Mouse (Mus musculus) testis, adult 2 months (tissue): ENCODE measurements at regions not wholly inside any gene's neighbourhood (a gene's known extent, or its start where the extent isn't known, plus 50 kb on each side); places are given as distances from the start of the nearest gene placed in this dataset.

ENCODE experiments used
- CTCF ChIP-seq: fragments of 200-500 bp; IDR thresholded peaks from 2 replicates; pipeline ENCODE4 v1.5.1; 2012; ENCODE audit warnings: low read depth, mild to moderate bottlenecking, inconsistent platforms, low read length, moderate library complexity; ENCODE audit not compliant: control insufficient read depth, insufficient read depth, insufficient replicate concordance
- POLR2A ChIP-seq: fragments of 200-500 bp; IDR thresholded peaks from 2 replicates; pipeline ENCODE4 v1.6.1; 2012; ENCODE audit warnings: low read depth, mild to moderate bottlenecking, inconsistent platforms, low read length, moderate library complexity; ENCODE audit not compliant: control insufficient read depth

DNA sequence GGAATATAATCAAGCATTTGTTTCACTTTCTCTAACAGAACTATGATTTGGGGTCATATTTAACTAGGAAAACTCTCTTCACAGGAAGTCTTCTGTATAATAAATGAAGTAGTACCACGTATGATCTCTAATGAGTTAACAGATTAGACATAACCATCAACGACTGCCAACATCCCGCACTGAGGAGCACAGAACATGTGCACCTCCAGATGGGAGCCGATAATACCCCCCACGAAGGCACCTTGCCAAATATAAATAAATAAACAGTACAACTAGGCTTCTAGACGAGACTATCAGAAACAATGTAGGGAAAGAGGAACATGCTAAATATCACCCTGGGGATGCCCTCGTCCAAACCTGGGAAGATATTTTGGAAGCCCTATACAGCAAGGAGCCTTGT lies 114.8 kb upstream of the Cited2 start:
- TF ChIP-seq CTCF (no peak), POLR2A (no peak)
